Mouse (Mus musculus): ENCODE results near the gene Tmem101.

The Tmem101 gene

DNA sequence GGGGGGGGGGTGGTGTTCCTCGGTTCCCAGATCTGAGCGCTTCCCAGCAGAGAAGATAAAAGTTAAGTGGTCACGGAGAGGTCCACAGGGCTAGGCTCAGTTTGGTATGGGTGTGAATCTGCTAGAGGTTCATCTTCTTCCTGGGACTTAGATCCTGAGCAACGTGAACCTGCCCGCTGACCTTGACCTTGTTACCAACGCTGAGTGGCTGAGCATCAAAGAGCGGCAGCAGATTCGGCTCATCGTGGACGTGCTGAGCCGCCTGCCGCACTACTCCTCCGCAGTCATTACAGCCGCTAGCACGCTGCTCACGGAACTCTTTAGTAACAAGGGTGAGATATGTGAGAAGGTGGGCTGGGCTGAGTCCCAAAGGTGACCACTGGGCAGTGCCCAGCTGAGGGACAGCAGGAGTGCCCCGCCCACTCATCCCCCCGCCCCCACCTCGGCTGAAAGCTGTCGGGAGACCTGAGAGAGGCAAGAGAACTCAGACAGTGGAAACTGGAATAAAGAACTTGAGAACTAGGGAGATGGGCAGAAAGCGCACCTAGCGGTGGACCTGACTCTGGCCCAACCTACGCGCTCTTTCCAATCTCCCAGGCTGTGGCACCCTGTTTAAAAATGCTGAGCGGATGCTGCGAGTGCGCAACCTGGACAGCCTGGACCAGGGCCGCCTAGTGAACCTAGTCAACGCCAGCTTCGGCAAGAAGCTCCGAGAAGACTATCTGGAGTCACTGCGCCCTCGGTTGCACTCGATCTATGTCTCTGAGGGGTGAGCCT, 8.8 kb downstream of the Tmem101 start:
- DNase-seq = no peak

DNA sequence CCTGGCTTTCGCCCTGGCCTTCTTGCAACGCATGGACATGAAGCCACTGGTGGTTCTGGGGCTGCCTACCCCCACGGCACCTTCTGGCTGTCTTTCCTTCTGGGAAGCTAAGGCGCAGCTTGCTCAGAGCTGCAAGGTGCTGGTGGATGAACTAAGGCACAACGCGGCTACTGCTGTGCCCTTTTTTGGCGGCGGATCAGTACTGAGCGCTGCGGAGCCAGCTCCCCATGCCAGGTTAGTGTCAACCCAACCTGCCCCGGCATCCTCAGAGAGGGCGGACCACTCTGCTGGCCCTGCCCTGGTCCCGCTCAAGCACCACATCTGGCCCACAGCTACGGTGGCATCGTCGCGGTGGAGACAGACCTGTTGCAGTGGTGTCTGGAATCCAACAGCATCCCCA, 9.7 kb downstream of the Tmem101 start:
- DNase-seq = no peak

DNA sequence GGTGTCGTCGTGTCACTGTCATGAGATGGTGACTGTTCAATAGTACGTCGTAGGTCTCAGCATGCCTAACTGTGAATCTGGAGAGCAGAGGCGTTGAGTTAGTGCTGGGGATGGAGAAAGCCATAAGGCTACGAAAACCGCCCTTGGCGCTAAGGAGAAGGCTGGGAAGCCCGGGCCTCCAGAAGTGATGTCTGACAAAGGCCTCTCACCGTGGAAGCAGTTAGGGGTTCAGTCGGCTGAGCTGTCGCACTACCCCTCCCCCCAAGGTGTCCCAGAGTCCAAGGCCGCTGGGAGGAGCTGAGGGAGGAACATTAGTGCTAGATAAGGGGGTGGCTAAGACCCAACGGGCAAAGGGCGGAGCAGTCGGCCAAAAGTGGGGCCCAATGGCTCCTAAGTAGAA, 10.2 kb downstream of the Tmem101 start:
- DNase-seq = no peak

DNA sequence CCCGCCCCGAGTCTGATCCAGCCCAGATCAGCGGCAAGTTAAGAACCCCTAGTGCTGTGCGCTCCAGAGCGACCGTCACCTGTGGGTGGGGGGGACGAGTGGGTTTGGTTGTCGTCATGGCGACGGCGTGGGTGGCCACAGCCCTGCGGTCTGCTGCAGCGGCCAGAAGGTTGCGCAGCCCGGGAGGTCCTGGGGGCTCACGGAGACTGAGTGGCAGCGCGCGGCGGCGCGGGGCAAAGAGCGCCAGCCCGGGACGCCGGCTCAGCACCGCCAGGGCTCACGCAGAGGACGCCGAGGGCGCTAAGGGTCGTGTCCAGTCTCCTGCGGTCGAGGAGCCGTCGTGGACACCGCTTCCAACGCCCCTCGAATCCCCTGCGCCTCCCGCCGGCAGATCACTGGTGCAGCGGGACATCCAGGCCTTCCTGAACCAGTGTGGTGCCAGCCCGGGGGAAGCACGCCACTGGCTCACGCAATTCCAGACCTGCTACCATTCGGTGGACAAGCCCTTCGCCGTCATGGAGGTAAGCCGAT, 10.7 kb downstream of the Tmem101 start, which contains the start of gene Nags:
Nags (plus strand) TSS at position 43 of the 531 bp plus-strand sequence.
- no peak for DNase-seq

DNA sequence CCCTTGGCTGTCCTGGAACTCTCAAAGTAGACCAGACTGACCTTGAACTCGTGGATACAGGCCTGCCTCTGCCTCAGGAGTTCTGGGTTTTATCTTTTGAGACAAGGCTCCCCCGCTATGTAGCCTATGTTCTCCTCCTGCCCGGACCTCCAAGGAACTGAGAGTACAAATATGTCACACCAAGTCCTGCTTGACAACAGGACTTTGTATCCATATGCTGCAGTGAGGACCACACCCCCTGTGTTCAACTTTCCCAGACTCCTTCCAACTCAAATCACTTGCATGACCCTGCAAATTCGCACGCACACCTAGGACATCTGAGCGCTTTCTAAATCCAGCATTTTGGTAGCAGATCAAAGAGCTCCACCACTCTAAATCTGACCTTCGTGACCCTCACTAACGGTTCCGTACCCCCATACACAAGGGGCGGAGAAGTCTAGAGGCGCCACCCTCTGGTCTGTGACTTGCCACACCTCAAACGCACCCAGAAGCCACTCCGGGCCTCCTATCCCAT, 11.2 kb downstream of the Tmem101 start:
- DNase-seq = no peak

DNA sequence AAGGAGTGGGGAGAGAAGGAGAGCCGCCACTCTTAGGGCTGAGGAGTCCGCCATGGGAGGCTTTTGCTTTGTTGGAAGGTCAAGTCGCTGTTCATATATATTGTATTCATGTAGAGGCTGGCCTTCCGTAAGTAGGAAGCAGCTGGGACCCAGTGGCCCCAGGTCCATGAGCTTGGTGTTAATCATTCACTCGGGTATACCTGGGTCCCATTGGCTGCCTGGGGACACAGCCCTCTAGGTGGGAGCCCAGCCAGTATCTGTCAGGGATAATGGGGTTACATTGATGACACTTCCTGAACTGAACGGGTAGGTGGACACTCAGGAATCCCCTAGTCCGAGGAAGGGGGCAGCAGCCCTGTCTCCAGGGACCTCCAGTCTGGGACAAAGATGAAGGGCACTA, 13.8 kb downstream of the Tmem101 start:
- no peak for DNase-seq

DNA sequence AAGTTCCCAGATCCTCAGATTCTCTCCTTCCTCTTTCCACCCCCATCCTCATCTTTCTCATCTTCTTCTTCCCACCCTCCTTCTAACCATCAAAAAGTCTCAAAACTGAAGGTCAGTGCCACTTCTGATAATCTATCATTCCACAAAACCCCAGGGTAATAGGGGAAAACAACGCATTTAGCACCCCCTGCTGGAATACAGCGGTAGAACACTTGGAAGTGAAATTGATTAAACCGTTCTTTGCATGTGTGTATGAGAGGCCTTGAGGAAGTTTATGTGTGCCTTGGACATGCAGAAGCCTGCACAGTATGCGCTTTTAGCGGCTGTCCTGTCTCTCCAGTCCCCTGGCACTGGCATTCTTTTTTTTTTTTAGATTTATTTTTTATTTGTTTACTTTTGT, 15.7 kb downstream of the Tmem101 start:
- DNase-seq = peak; percentile 71

DNA sequence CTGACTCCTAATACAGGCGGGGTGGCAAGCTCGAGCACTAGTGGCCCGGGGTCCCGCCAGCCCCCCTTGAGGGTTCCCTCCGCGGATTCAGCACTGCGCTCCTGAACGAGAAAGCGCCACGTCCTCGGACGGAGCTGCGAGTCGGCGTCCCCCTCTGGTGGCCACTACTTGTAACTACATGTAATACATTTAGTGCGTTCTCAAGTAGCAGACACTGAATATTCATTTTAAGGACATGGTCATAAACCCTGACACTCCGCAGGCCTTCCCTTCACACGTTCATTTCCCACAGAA, 17.8 kb downstream of the Tmem101 start:
- peak; percentile 70 for DNase-seq

DNA sequence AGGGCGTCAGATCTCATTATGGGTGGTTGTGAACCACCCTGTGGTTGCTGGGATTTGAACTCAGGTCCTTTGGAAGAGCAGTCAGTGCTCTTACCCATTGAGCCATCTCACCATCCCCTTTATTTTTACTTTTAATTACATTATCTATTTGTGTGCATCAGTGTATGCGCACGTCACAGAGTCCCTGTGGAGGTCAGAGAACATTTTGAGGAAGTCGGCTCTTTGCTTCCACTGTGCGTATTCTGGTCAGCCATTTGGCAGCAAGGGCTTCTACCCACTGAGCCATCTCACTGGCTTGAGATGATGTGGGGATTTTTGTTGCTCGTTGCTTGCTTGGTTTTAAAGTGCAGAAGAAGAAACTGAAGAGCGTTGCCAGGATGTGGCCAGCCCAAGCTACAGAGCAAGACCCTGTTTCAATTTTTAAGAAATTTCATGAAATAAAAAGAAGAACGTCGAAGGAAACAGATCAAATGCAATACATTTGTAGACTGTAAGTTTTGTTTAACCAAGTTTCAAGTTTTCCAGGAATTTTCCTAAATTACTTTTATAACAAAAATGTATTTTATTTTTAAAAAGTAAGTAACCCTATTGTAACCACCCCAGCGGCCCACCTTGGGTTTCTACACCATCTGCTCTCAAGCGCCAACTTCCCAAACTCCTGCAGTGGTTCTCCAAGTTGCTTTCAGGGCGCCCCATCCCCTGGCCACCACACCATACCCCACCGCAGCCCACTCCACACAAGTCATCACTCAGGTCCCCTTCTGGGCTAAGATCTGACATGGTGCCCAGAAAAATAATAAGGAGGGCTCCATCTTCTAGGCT, 18.4 kb downstream of the Tmem101 start:
- DNase-seq = no peak

DNA sequence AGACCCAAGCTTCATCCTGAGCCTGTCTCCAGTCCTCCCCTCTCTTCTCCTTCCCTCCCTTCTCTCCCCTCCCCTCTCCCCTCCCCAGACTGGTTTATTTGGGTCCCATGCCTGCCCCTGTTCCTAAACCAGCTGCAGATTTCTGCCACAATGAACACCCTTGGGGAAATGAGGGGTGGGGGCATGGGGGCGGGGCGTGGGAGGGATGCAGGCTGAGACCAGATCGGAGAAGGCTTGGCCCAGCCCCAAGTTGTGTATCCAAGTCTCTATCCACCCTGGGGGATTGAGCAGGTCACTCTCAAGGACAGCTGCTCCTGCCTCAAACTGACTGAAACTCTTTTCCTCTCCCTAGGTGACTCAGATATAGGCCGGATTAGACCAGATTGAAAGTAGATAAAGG, 21.7 kb downstream of the Tmem101 start:
- DNase-seq = no peak

DNA sequence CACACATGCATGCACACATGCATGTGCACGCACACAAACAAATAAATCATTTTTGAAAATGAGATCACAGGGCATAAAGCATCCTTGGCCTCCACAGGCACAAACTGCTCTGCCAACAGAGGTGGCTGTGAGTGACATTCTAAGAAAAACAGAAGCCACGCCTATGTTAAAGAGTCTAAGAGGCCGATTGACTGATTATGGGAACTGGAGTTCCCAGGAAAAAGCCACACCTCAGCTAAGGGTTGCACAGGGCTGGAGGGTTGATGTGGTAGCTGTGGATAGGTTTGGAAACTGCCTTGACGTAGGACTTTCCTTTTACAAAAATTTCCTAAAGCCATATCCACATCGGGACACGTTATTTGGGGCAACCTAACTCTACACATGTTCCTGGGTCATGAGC, 38.8 kb downstream of the Tmem101 start:
- no peak for DNase-seq

DNA sequence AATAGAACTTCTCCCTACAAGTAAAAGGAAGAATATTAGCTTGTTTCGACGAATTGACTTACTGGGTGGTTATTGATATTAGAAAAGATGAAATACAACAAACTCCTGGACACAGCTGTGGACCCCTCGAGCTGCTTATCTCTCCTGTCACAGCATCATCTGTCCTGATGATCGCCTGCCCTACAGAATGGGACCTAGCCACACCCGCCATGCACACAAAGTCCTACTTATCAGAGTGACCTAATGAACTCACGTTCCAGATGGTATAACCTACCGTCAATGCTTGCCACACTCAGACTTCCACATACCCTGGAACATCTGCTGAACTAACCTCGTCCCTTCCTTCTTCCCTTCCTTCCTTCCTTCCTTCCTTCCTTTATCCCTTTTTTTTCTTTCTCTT, 40.0 kb downstream of the Tmem101 start:
- DNase-seq = no peak

DNA sequence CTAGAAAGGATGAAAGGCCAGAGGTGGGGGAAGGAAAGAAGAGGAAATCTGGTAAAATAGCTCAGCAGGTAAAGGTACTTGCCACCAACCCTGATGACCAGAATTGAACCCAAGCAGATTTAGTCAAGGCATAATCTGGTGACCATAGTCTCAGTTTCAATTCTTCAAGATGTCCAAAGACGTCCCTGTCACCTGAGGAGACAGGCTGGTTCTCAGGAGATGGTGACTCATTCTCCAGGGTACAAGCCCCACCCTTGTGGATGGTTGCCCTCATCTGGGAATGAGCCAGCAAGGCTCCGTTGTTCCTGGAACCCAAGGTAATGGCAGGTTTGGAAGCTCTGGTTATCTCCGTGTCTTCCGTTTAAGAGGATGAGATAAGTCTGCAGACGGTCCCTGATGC, 44.6 kb downstream of the Tmem101 start:
- DNase-seq = no peak

DNA sequence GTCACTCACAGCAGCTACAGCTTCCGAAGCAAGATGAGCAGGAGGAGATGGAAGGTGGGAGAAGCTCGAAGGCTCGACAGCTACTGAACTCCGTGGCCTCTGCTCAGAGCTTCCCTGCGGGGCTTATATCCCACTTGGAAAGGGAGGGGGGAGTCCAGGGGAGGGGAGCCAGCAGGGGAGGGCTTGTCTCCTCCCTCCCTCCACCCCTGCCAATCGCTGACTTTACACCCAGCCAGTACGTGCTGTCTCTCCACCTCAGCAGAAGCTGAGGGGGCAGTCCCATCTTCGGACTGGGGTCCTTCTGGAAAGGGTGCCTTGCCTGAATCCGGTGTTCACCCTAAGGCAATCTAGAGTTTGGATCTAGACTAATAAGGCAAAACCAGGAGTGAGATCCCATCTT, 48.5 kb downstream of the Tmem101 start, which contains the start of gene Pyy:
Pyy (minus strand) TSS at position 101 of the 400 bp plus-strand sequence.
- no peak for DNase-seq

DNA sequence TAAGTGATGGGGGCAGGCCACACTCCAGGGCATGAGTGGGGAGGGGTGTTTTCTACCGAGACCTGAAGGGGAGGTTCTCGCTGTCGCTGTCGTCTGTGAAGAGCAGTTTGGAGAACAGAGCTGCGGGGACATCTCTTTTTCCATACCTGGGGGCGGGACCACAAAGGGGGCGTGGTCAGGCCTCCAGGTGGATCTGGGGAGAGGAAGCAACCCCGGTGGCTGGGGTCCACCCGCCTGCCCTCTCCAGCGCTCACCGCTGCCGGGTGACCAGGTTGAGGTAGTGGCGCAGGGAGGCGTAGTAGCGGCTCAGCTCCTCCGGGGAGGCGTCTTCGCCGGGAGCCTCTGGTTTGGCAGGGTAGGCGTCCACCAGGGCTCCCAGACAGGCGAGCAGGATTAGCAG, 49.3 kb downstream of the Tmem101 start:
- no peak for DNase-seq
